Mouse (Mus musculus) midbrain, embryonic 14.5 days (tissue): ENCODE results near the gene Prkn. TPM values are rescaled to one million over a fixed set of nuclear protein-coding genes. Genes with fewer than 3 reads are reported as not detected.

Source experiments
- ATAC-seq: fragments of 200-750 bp; cut with Nextera tagmentation; 2 replicates; pipeline ENCODE4 v1.8.0; 2017; ENCODE audit warnings: moderate number of reproducible peaks, moderate library complexity; ENCODE audit not compliant: low FRiP score, low TSS enrichment
- DNase-seq: peaks from one replicate; pipeline ENCODE4 v3.0.0-alpha.2; 2015
- H3K27ac ChIP-seq: fragments of 300-500 bp; sonication (generic); replicated peaks from 2 replicates; pipeline ENCODE4 v1.5.1; 2014; ENCODE audit warnings: mild to moderate bottlenecking, low read depth, low read length, moderate library complexity
- H3K27me3 ChIP-seq: fragments of 300-500 bp; sonication (generic); 2 replicates; pipeline ENCODE4 v1.6.1; 2014; ENCODE audit warnings: low read length, control low read depth, mixed read lengths; ENCODE audit not compliant: control insufficient read depth, insufficient read depth
- H3K36me3 ChIP-seq: fragments of 300-500 bp; sonication (generic); 2 replicates; pipeline ENCODE4 v1.6.1; 2014; ENCODE audit warnings: low read length, control low read depth; ENCODE audit not compliant: control insufficient read depth, insufficient read depth
- H3K4me1 ChIP-seq: fragments of 300-500 bp; sonication (generic); 2 replicates; pipeline ENCODE4 v1.6.1; 2014; ENCODE audit warnings: mild to moderate bottlenecking, antibody characterized with exemption, low read length, control low read depth; ENCODE audit not compliant: control insufficient read depth, insufficient read depth
- H3K4me2 ChIP-seq: fragments of 300-500 bp; sonication (generic); 2 replicates; pipeline ENCODE4 v1.6.1; 2014; ENCODE audit warnings: mild to moderate bottlenecking, low read length, moderate library complexity
- H3K4me3 ChIP-seq: fragments of 300-500 bp; sonication (generic); replicated peaks from 2 replicates; pipeline ENCODE4 v1.5.1; 2014; ENCODE audit warnings: low read depth, low read length
- H3K9ac ChIP-seq: fragments of 300-500 bp; sonication (generic); replicated peaks from 2 replicates; pipeline ENCODE4 v1.6.1; 2014; ENCODE audit warnings: mild to moderate bottlenecking, low read length, moderate library complexity
- H3K9me3 ChIP-seq: fragments of 300-500 bp; sonication (generic); 2 replicates; pipeline ENCODE4 v1.6.1; 2016; ENCODE audit warnings: low read length, control low read depth, mixed read lengths; ENCODE audit not compliant: control insufficient read depth
- WGBS: fragments of 180-500 bp; shearing (Covaris S2); extraction: QIAGEN DNeasy Blood & Tissue Kit; methylation state at CpG from one replicate; pipeline ENCODE4 v1.1.7; 2014; 5-methylcytosine and 5-hydroxymethylcytosine counted together
- polyA plus RNA-seq: library from polyadenylated mRNA; unstranded; fragments of >200 nt; fragmentation: Nextera tagmentation; extraction: Ambion mirVana; gene quantifications from 2 replicates; pipeline ENCODE4 v1.2.1, GENCODE M21; 2014

Gene Prkn
- polyA plus RNA-seq, 1 experiment from 2014 or later, result 4.4 TPM

GRCm38 (mm10) chr17:11910668-11911398 lies 1070.6 kb downstream of the Prkn start:
- WGBS, result 65% methylated on average over 8 of the region's 8 CpGs
- H3K27ac ChIP-seq, result no peak overlapping the region
- no peak for DNase-seq
- no peaks in the 10 kb centered on the region for H3K36me3 ChIP-seq
- H3K4me2 ChIP-seq, result no peak overlapping the region
- H3K4me3 ChIP-seq, result no peak overlapping the region
- ATAC-seq, result no peak
- H3K27me3 ChIP-seq, result 0 out of 2 replicates have a peak, but pooled peaks cover 6% of the 10 kb centered on the region
- peaks cover 5% of the 10 kb centered on the region; the same call in 1 of the 2 replicates for H3K4me1 ChIP-seq
- no peaks in the 10 kb centered on the region for H3K9me3 ChIP-seq
- H3K9ac ChIP-seq, result no peak overlapping the region

GRCm38 (mm10) chr17:11912136-11912535 lies 1072.0 kb downstream of the Prkn start:
- no peak overlapping the region for H3K27ac ChIP-seq
- no peak overlapping the region for H3K4me3 ChIP-seq
- peaks cover 5% of the 10 kb centered on the region; the same call in 1 of the 2 replicates for H3K4me1 ChIP-seq
- 79% methylated on average over 4 of the region's 4 CpGs for WGBS
- H3K27me3 ChIP-seq, result 0 out of 2 replicates have a peak, but pooled peaks cover 6% of the 10 kb centered on the region
- H3K4me2 ChIP-seq, result peak overlapping the region; percentile 55; the same call in 1 of the 2 replicates
- no peak for ATAC-seq
- no peaks in the 10 kb centered on the region for H3K9me3 ChIP-seq
- H3K9ac ChIP-seq, result no peak overlapping the region
- H3K36me3 ChIP-seq, result no peaks in the 10 kb centered on the region
- no peak for DNase-seq

- Histone ChIP-seq H3K4me2 (peak overlapping the region; percentile 55), H3K27ac (peak overlapping the region; percentile 42; the same call in 1 of the 2 replicates), H3K27me3 (0 out of 2 replicates have a peak, but pooled peaks cover 6% of the 10 kb centered on the region), H3K9ac (no peak overlapping the region; the same call in 1 of the 2 replicates), H3K9me3 (no peaks in the 10 kb centered on the region), H3K36me3 (no peaks in the 10 kb centered on the region), H3K4me3 (peak overlapping the region; percentile 16), H3K4me1 (peaks cover 5% of the 10 kb centered on the region; the same call in 1 of the 2 replicates)
- 1% methylated on average over 19 of the region's 19 CpGs for WGBS
- DNase-seq (peak; percentile 85), ATAC-seq (no peak)
Measured at GRCm38 (mm10) chr17:11912872-11913365, 1072.7 kb downstream of the Prkn start.

- H3K27ac ChIP-seq, result no peak overlapping the region
- peaks cover 5% of the 10 kb centered on the region; the same call in 1 of the 2 replicates for H3K4me1 ChIP-seq
- no peak overlapping the region for H3K4me3 ChIP-seq
- no peak for ATAC-seq
- 0 out of 2 replicates have a peak, but pooled peaks cover 6% of the 10 kb centered on the region for H3K27me3 ChIP-seq
- H3K9ac ChIP-seq, result no peak overlapping the region
- peak; percentile 45 for DNase-seq
- H3K4me2 ChIP-seq, result peak overlapping the region; percentile 55
- no peaks in the 10 kb centered on the region for H3K36me3 ChIP-seq
- 13% methylated on average over 8 of the region's 8 CpGs for WGBS
- H3K9me3 ChIP-seq, result no peaks in the 10 kb centered on the region
Measured at GRCm38 (mm10) chr17:11913620-11914019, 1073.4 kb downstream of the Prkn start.

GRCm38 (mm10) chr17:11914451-11914850 lies 1074.3 kb downstream of the Prkn start:
- no peak for DNase-seq
- Histone ChIP-seq H3K9ac (no peak overlapping the region), H3K4me2 (no peak overlapping the region), H3K27me3 (0 out of 2 replicates have a peak, but pooled peaks cover 6% of the 10 kb centered on the region), H3K9me3 (no peaks in the 10 kb centered on the region), H3K4me3 (no peak overlapping the region), H3K27ac (no peak overlapping the region), H3K36me3 (no peaks in the 10 kb centered on the region), H3K4me1 (peaks cover 5% of the 10 kb centered on the region; the same call in 1 of the 2 replicates)
- 70% methylated on average over 5 of the region's 5 CpGs for WGBS
- no peak for ATAC-seq

- Histone ChIP-seq H3K36me3 (no peaks in the 10 kb centered on the region), H3K27ac (no peak overlapping the region), H3K9me3 (no peaks in the 10 kb centered on the region), H3K4me2 (no peak overlapping the region), H3K9ac (no peak overlapping the region), H3K27me3 (0 out of 2 replicates have a peak, but pooled peaks cover 3% of the 10 kb centered on the region), H3K4me1 (peaks cover 5% of the 10 kb centered on the region; the same call in 1 of the 2 replicates), H3K4me3 (no peak overlapping the region)
- DNase-seq (peak; percentile 89), ATAC-seq (no peak)
- WGBS, result 52% methylated on average over 12 of the region's 12 CpGs
Measured at GRCm38 (mm10) chr17:11918123-11918801, 1078.1 kb downstream of the Prkn start.

GRCm38 (mm10) chr17:11919581-11919980 lies 1079.4 kb downstream of the Prkn start:
- 87% methylated on average over 6 of the region's 6 CpGs for WGBS
- Histone ChIP-seq H3K9me3 (no peaks in the 10 kb centered on the region), H3K4me1 (no peaks in the 10 kb centered on the region), H3K36me3 (no peaks in the 10 kb centered on the region), H3K4me3 (no peak overlapping the region), H3K27me3 (0 out of 2 replicates have a peak, but pooled peaks cover under 1% of the 10 kb centered on the region), H3K4me2 (no peak overlapping the region), H3K9ac (no peak overlapping the region), H3K27ac (no peak overlapping the region)
- ATAC-seq (no peak), DNase-seq (no peak)

- Histone ChIP-seq H3K36me3 (no peaks in the 10 kb centered on the region), H3K4me1 (no peaks in the 10 kb centered on the region)
- 67% methylated on average over 9 of the region's 9 CpGs for WGBS
Measured at GRCm38 (mm10) chr17:11921026-11921425, 1080.8 kb downstream of the Prkn start.

More at GRCm38 (mm10) chr17:11921026-11921425, 1080.8 kb downstream of the Prkn start:
- Histone ChIP-seq H3K9me3 (no peaks in the 10 kb centered on the region), H3K4me2 (no peak overlapping the region), H3K9ac (no peak overlapping the region), H3K4me3 (no peak overlapping the region), H3K27me3 (no peaks in the 10 kb centered on the region), H3K27ac (no peak overlapping the region)
- peak; percentile 33 for DNase-seq
- no peak for ATAC-seq
